Mouse (Mus musculus): ENCODE measurements around the gene Nicn1. TPM values are rescaled to one million over a fixed set of nuclear protein-coding genes. Genes with fewer than 3 reads are reported as not detected.
A peak's percentile ranks its signal among the peaks of the same experiment; 100 is the strongest.
"Not testable (repeated sequence)": the region's sequence is repeated elsewhere in the genome, so short reads cannot be mapped to it uniquely, and the experiment has no call there.

Gene Nicn1
- polyA plus RNA-seq, 1 experiment from 2014 or later = 42.4 TPM

DNA sequence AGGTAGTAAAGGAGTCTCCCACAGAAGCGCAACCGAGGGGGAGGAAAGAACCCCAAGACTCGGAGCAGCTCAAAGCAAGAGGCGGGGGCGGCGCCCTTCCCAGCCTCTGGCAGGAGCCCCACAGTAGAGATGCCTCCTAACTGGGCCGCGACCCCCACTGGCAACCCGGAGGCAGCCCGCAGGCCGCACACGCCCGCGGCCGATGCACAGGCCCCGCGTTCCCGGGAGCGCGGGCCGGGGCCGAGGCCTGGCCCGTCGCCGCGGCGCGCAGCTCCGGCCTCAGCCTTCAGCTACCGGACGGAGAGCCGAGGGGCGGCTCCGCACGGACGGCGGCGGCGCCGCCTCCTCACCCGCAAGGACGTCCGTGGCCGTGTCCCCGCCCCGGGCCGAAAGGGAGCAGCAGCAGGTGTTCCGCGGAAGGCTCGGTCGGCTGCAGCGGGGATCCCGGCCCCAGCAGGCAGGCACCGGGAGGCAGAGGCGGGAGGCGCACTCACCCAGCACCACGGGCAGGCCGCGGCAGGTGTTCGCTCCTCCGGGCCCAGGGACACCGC is 27.0 kb upstream of the Nicn1 start:
- Histone ChIP-seq H3K4me3 (ENCODE audit: low read length) (peak overlapping the region; percentile 92), H3K27ac (ENCODE audit: low read depth, low read length) (peak overlapping the region; percentile 93), H3K9me3 (ENCODE audit: control insufficient read depth, low read length) (no peaks in the 10 kb centered on the region), H3K27me3 (ENCODE audit: control insufficient read depth, insufficient read depth, low read length) (no peaks in the 10 kb centered on the region), H3K36me3 (ENCODE audit: control insufficient read depth, insufficient read depth, low read length) (no peaks in the 10 kb centered on the region), H3K9ac (ENCODE audit: low read depth, low read length) (peak overlapping the region; percentile 93), H3K4me1 (ENCODE audit: control insufficient read depth, insufficient read depth, low read length) (peaks cover 29% of the 10 kb centered on the region), H3K4me2 (replicated peaks; ENCODE audit: low read depth, low read length) (peak overlapping the region; percentile 69)
- ATAC-seq (ENCODE audit: low FRiP score, low TSS enrichment) = peak; percentile 49
- WGBS = under 1% methylated on average over 55 of the region's 62 CpGs

DNA sequence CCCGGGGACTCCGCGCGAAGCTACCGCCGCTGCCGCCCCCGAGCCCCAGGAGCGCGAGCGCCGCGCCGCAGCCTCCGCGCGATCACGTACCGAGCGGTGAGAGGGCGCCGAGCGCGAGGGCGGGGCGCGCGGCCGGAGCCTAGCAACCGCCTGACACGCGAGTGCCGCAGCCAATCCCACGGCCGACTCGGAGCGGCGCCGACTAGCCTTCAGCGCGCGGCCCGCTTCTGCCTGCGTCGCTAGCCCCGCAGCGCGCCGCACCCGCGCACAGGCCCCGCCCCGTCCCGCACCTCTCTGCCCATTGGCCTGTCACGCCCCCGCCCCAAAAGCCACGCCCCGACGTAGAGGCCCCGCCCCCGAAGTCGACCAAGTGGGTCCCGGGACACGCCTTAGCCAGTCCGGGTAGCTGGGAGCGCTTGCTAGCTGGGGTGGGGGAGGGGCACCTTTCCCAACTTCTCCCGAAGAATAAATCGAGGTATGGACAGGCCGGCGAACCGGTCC is 26.5 kb upstream of the Nicn1 start, which contains the start of gene Dag1:
TSS of gene Dag1 (minus strand) at position 269 of the 501 bp plus-strand sequence.
- H3K27ac ChIP-seq (ENCODE audit: low read depth, low read length) = peak within 1 kb of the TSS; percentile 93
- peak within 1 kb of the TSS; percentile 92 for H3K4me3 ChIP-seq (ENCODE audit: low read length)
- H3K4me1 ChIP-seq (ENCODE audit: control insufficient read depth, insufficient read depth, low read length) = peaks cover 29% of the 10 kb centered on the region
- H3K4me2 ChIP-seq (replicated peaks; ENCODE audit: low read depth, low read length) = peak within 1 kb of the TSS; percentile 69
- no peaks in the 10 kb centered on the region for H3K36me3 ChIP-seq (ENCODE audit: control insufficient read depth, insufficient read depth, low read length)
- peak; percentile 98 for ATAC-seq (ENCODE audit: low FRiP score, low TSS enrichment)
- H3K9ac ChIP-seq (ENCODE audit: low read depth, low read length) = peak within 1 kb of the TSS; percentile 93
- under 1% methylated on average over 57 of the region's 71 CpGs for WGBS
- H3K27me3 ChIP-seq (ENCODE audit: control insufficient read depth, insufficient read depth, low read length) = no peaks in the 10 kb centered on the region
- no peaks in the 10 kb centered on the region for H3K9me3 ChIP-seq (ENCODE audit: control insufficient read depth, low read length)

- no peak; the same call in none of the 2 replicates for ATAC-seq (ENCODE audit: low FRiP score, low TSS enrichment)
- Histone ChIP-seq H3K27me3 (ENCODE audit: control insufficient read depth, insufficient read depth, low read length) (no peaks in the 10 kb centered on the region), H3K4me1 (ENCODE audit: control insufficient read depth, insufficient read depth, low read length) (peaks cover 29% of the 10 kb centered on the region), H3K36me3 (ENCODE audit: control insufficient read depth, insufficient read depth, low read length) (no peaks in the 10 kb centered on the region), H3K9ac (ENCODE audit: low read depth, low read length) (peak overlapping the region; percentile 93; the same call in 1 of the 2 replicates), H3K9me3 (ENCODE audit: control insufficient read depth, low read length) (no peaks in the 10 kb centered on the region), H3K4me3 (ENCODE audit: low read length) (peak overlapping the region; percentile 92), H3K27ac (ENCODE audit: low read depth, low read length) (peak overlapping the region; percentile 73), H3K4me2 (replicated peaks; ENCODE audit: low read depth, low read length) (peak overlapping the region; percentile 69)
- WGBS = 12% methylated on average over 10 of the region's 10 CpGs
These were observed 25.9 kb upstream of the Nicn1 start for GRCm38 (mm10) chr9:108264191-108264921.

- no peaks in the 10 kb centered on the region for H3K27me3 ChIP-seq (ENCODE audit: control insufficient read depth, insufficient read depth, low read length)
- H3K27ac ChIP-seq (ENCODE audit: low read depth, low read length) = no peak overlapping the region
- no peaks in the 10 kb centered on the region for H3K9me3 ChIP-seq (ENCODE audit: control insufficient read depth, low read length)
- H3K9ac ChIP-seq (ENCODE audit: low read depth, low read length) = no peak overlapping the region
- H3K4me3 ChIP-seq (ENCODE audit: low read length) = no peak overlapping the region
- 62% methylated on average over 10 of the region's 10 CpGs for WGBS
- no peak overlapping the region for H3K4me2 ChIP-seq (replicated peaks; ENCODE audit: low read depth, low read length)
- no peaks in the 10 kb centered on the region for H3K36me3 ChIP-seq (ENCODE audit: control insufficient read depth, insufficient read depth, low read length)
- peaks cover 21% of the 10 kb centered on the region; the same call in 1 of the 2 replicates for H3K4me1 ChIP-seq (ENCODE audit: control insufficient read depth, insufficient read depth, low read length)
- ATAC-seq (ENCODE audit: low FRiP score, low TSS enrichment) = no peak
These were observed 23.8 kb upstream of the Nicn1 start for GRCm38 (mm10) chr9:108266261-108266935.

DNA sequence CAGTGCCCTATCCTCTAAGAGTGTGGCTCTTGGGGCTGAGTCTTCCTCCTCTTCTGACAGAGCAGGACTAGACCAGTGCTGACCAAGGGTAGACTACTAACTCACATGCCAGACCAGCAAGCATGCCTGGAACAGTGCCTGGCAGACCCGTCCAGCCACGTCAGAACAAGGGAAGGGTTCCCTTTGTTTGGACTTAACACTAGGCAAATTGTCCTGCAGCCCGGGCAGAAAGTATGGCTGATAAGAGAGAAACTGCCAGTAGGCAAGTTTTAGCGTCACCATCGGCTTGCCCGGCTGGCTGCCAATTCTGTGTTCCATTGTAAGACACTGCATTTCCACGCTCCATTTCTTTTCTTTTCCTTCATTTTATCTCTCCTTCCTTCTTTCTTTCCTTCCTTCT is 22.5 kb upstream of the Nicn1 start:
- Histone ChIP-seq H3K9me3 (ENCODE audit: control insufficient read depth, low read length) (no peaks in the 10 kb centered on the region), H3K9ac (ENCODE audit: low read depth, low read length) (no peak overlapping the region), H3K36me3 (ENCODE audit: control insufficient read depth, insufficient read depth, low read length) (no peaks in the 10 kb centered on the region), H3K4me3 (ENCODE audit: low read length) (no peak overlapping the region), H3K4me1 (ENCODE audit: control insufficient read depth, insufficient read depth, low read length) (peaks cover 9% of the 10 kb centered on the region; the same call in 1 of the 2 replicates), H3K27me3 (ENCODE audit: control insufficient read depth, insufficient read depth, low read length) (no peaks in the 10 kb centered on the region), H3K4me2 (replicated peaks; ENCODE audit: low read depth, low read length) (no peak overlapping the region), H3K27ac (ENCODE audit: low read depth, low read length) (no peak overlapping the region)
- WGBS = 81% methylated on average over 7 of the region's 7 CpGs
- ATAC-seq (ENCODE audit: low FRiP score, low TSS enrichment) = no peak

GRCm38 (mm10) chr9:108268701-108269100 is 21.5 kb upstream of the Nicn1 start:
- 77% methylated on average over 6 of the region's 7 CpGs for WGBS
- not testable (repeated sequence) for H3K36me3 ChIP-seq (ENCODE audit: control insufficient read depth, insufficient read depth, low read length); H3K9ac ChIP-seq (ENCODE audit: low read depth, low read length); H3K4me1 ChIP-seq (ENCODE audit: control insufficient read depth, insufficient read depth, low read length); H3K27ac ChIP-seq (ENCODE audit: low read depth, low read length); H3K27me3 ChIP-seq (ENCODE audit: control insufficient read depth, insufficient read depth, low read length); H3K4me2 ChIP-seq (replicated peaks; ENCODE audit: low read depth, low read length); H3K9me3 ChIP-seq (ENCODE audit: control insufficient read depth, low read length); H3K4me3 ChIP-seq (ENCODE audit: low read length); ATAC-seq (ENCODE audit: low FRiP score, low TSS enrichment)

GRCm38 (mm10) chr9:108271941-108272340 is 18.3 kb upstream of the Nicn1 start:
- no peak overlapping the region for H3K9ac ChIP-seq (ENCODE audit: low read depth, low read length)
- ATAC-seq (ENCODE audit: low FRiP score, low TSS enrichment) = no peak
- WGBS = 15% methylated on average over 2 of the region's 2 CpGs
- H3K4me2 ChIP-seq (replicated peaks; ENCODE audit: low read depth, low read length) = no peak overlapping the region
- no peaks in the 10 kb centered on the region for H3K9me3 ChIP-seq (ENCODE audit: control insufficient read depth, low read length)
- H3K27ac ChIP-seq (ENCODE audit: low read depth, low read length) = no peak overlapping the region
- H3K36me3 ChIP-seq (ENCODE audit: control insufficient read depth, insufficient read depth, low read length) = no peaks in the 10 kb centered on the region
- H3K4me1 ChIP-seq (ENCODE audit: control insufficient read depth, insufficient read depth, low read length) = no peaks in the 10 kb centered on the region
- H3K4me3 ChIP-seq (ENCODE audit: low read length) = no peak overlapping the region
- H3K27me3 ChIP-seq (ENCODE audit: control insufficient read depth, insufficient read depth, low read length) = no peaks in the 10 kb centered on the region

- ATAC-seq (ENCODE audit: low FRiP score, low TSS enrichment) = no peak
- H3K36me3 ChIP-seq (ENCODE audit: control insufficient read depth, insufficient read depth, low read length) = no peaks in the 10 kb centered on the region
- 78% methylated on average over 5 of the region's 5 CpGs for WGBS
These were observed 17.5 kb upstream of the Nicn1 start for GRCm38 (mm10) chr9:108272691-108273090.

DNA sequence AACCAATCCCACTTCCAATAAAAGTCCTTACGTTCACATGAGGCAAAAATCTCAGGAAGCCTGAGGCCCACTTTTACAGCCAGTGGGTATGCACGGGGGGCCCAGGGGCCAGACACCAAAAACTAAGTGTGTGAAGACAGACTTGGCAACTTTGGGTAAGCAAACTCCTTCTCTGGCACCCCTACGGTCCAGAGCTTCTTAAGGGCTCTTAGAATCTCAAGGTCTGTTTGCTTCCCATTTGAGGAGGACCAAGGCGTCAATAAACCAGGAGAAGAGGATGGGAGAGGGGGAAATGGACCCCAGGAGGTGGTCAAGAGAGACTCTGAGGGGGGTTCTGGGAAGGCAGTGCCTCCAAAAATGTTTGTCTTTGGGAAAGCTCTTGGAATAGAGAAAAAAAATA is 16.7 kb upstream of the Nicn1 start:
- no peak for ATAC-seq (ENCODE audit: low FRiP score, low TSS enrichment)
- H3K27ac ChIP-seq (ENCODE audit: low read depth, low read length) = no peak overlapping the region
- no peak overlapping the region for H3K9ac ChIP-seq (ENCODE audit: low read depth, low read length)
- H3K27me3 ChIP-seq (ENCODE audit: control insufficient read depth, insufficient read depth, low read length) = no peaks in the 10 kb centered on the region
- no peaks in the 10 kb centered on the region for H3K4me1 ChIP-seq (ENCODE audit: control insufficient read depth, insufficient read depth, low read length)
- no peaks in the 10 kb centered on the region for H3K9me3 ChIP-seq (ENCODE audit: control insufficient read depth, low read length)
- no peak overlapping the region for H3K4me3 ChIP-seq (ENCODE audit: low read length)
- no peak overlapping the region for H3K4me2 ChIP-seq (replicated peaks; ENCODE audit: low read depth, low read length)
- 78% methylated on average over 4 of the region's 4 CpGs for WGBS
- no peaks in the 10 kb centered on the region for H3K36me3 ChIP-seq (ENCODE audit: control insufficient read depth, insufficient read depth, low read length)

More at GRCm38 (mm10) chr9:108272691-108273090, 17.5 kb upstream of the Nicn1 start:
- H3K4me1 ChIP-seq (ENCODE audit: control insufficient read depth, insufficient read depth, low read length) = no peaks in the 10 kb centered on the region
- H3K27me3 ChIP-seq (ENCODE audit: control insufficient read depth, insufficient read depth, low read length) = no peaks in the 10 kb centered on the region
- no peak overlapping the region for H3K9ac ChIP-seq (ENCODE audit: low read depth, low read length)
- no peak overlapping the region for H3K4me3 ChIP-seq (ENCODE audit: low read length)
- no peaks in the 10 kb centered on the region for H3K9me3 ChIP-seq (ENCODE audit: control insufficient read depth, low read length)
- H3K4me2 ChIP-seq (replicated peaks; ENCODE audit: low read depth, low read length) = no peak overlapping the region
- no peak overlapping the region for H3K27ac ChIP-seq (ENCODE audit: low read depth, low read length)
